Mouse (Mus musculus): ENCODE data around the gene Muc13.

- TF ChIP-seq CTCF (IDR thresholded peaks at IDR 0.05; ENCODE audit: low read depth) = no peak
- TF ChIP-seq EP300 (IDR thresholded peaks at IDR 0.05; ENCODE audit: low read depth) = no peak
These were observed 16.2 kb upstream of the Muc13 start for GRCm38 (mm10) chr16:33777607-33778006.
